Mouse (Mus musculus): Measurements from ENCODE around the gene Arhgef15.

GRCm38 (mm10) chr11:68929947-68930346 lies 27.3 kb downstream of the Arhgef15 start:
- TF ChIP-seq CTCF (IDR thresholded peaks at IDR 0.05; ENCODE audit: borderline replicate concordance, control insufficient read depth, extremely low read depth, insufficient read depth, low read length, poor library complexity) (no peak), POLR2A (IDR thresholded peaks at IDR 0.05; ENCODE audit: control insufficient read depth, extremely low read depth, insufficient read depth, low read length, poor library complexity) (no peak)

All from thymus, adult 2 months (tissue).